Mouse (Mus musculus): Measurements from ENCODE around the gene Camsap2.

DNA sequence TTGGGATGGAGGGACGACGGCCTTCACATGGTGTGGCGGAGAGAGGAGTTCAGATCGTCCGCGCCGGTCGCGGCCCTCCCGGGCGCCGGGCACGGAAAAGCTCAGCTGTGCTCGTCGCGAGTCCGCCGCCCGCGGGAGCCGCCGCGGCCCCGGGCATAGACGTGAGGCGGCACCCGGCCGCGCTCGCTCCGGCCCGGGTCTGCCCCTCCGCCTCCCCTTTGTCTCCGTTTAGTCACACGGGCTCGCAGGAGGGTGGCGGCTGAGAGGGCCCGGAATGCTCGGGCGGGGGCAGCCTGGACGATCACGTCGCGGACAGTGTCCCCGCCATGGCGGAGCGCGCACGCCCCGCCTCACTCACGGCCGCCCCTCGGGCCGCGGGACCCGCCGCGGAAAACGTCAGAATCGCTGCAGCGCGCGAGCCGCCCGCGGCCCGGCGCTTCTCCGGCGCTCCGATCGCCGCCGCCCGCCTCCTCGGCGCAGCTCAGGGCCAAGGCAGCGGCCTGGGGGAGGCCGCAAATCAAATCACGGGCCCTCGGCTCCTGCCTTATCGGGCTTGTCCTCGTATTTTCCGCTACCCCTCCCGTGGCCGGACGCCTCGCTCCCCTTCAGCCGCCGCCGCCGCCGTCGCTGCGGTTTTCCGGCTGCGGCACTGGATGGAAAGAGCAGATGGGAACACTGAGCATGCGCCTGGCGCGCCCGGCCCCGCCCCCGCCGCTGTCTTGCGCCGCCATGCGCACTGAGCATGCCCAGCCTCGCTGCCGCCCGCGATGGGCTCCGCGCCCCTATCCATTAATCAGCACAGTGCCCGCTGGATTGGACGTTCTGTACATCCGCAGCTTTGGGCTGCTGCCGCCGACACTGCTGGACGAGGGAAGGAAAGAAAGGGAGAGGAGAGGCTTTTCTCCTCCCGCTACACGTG is at the start of gene Camsap2:
- peak; percentile 54; the same call in 1 of the 2 replicates for TF ChIP-seq EP300 (IDR thresholded peaks at IDR 0.05; ENCODE audit: low read depth)
- no peak for TF ChIP-seq CTCF (IDR thresholded peaks at IDR 0.05; ENCODE audit: low read depth)

All from liver, embryonic 14.5 days (tissue).